Mouse (Mus musculus) adrenal gland, adult (tissue): ENCODE data around the gene Synj1.

ENCODE experiments used
- DNase-seq, 2 experiments: peaks; one replicate each; pipeline ENCODE4 v3.0.0; 2022 to 2023; ENCODE audit warnings: low spot score in 1 of 2; ENCODE audit not compliant: inconsistent age in 2 of 2

Synj1 gene

GRCm38 (mm10) chr16:90950354-90950963 is 60.6 kb downstream of the Synj1 start:
- DNase-seq: no peak

GRCm38 (mm10) chr16:90946977-90947376 is 64.1 kb downstream of the Synj1 start:
- no peak for DNase-seq

GRCm38 (mm10) chr16:90941246-90941645 is 69.9 kb downstream of the Synj1 start:
- DNase-seq: no peak

GRCm38 (mm10) chr16:90934687-90935328 is 76.3 kb downstream of the Synj1 start, which contains the start of gene Cfap298:
Cfap298 (minus strand) TSS chr16:90935114.
- DNase-seq: peak; percentile 95 to 98

- DNase-seq: peak; percentile 76 to 92
These were observed 76.9 kb downstream of the Synj1 start for GRCm38 (mm10) chr16:90934193-90934686.

- no peak for DNase-seq
These were observed 77.5 kb downstream of the Synj1 start for GRCm38 (mm10) chr16:90933534-90934176.

- DNase-seq: no peak
These were observed 83.7 kb downstream of the Synj1 start for GRCm38 (mm10) chr16:90927446-90927845.

- DNase-seq: peak; percentile 78 to 92
These were observed 85.6 kb downstream of the Synj1 start for GRCm38 (mm10) chr16:90925461-90925860.

- DNase-seq: peak; percentile 87 to 94
These were observed 86.3 kb downstream of the Synj1 start for GRCm38 (mm10) chr16:90924606-90925370.

- no peak for DNase-seq
These were observed 89.5 kb downstream of the Synj1 start for GRCm38 (mm10) chr16:90921471-90922159.

GRCm38 (mm10) chr16:90917156-90917555 is 94.0 kb downstream of the Synj1 start:
- DNase-seq: no peak

- DNase-seq: peak; percentile 79 to 92
These were observed 95.0 kb downstream of the Synj1 start for GRCm38 (mm10) chr16:90916040-90916481.

- DNase-seq: peak; percentile 76 to 84
These were observed 99.3 kb downstream of the Synj1 start for GRCm38 (mm10) chr16:90911766-90912165.

- peak in 1 of 2 experiments; percentile 52 for DNase-seq
These were observed 100.1 kb downstream of the Synj1 start for GRCm38 (mm10) chr16:90910855-90911533.

- no peak for DNase-seq
These were observed 103.9 kb downstream of the Synj1 start for GRCm38 (mm10) chr16:90907250-90907649.

GRCm38 (mm10) chr16:90903300-90903699 is 107.8 kb downstream of the Synj1 start:
- DNase-seq: no peak

- DNase-seq: no peak
These were observed 109.7 kb downstream of the Synj1 start for GRCm38 (mm10) chr16:90901364-90901763.

GRCm38 (mm10) chr16:90899498-90899897 is 111.6 kb downstream of the Synj1 start:
- DNase-seq: peak; percentile 85 to 94

- DNase-seq: peak; percentile 88 to 94
These were observed 113.5 kb downstream of the Synj1 start for GRCm38 (mm10) chr16:90897651-90898050.

GRCm38 (mm10) chr16:90893792-90894191 is 117.3 kb downstream of the Synj1 start:
- no peak for DNase-seq
